Mouse (Mus musculus) liver, postnatal 0 days (tissue): ENCODE results near the gene Krt82. TPM values are rescaled to one million over a fixed set of nuclear protein-coding genes. Genes with fewer than 3 reads are reported as not detected.
A peak's percentile ranks its signal among the peaks of the same experiment; 100 is the strongest.

ENCODE experiments used
- ATAC-seq: fragments of 200-750 bp; cut with Nextera tagmentation; 2 replicates; pipeline ENCODE4 v1.8.0; 2017; ENCODE audit warnings: mild to moderate bottlenecking, moderate library complexity
- DNase-seq: peaks from one replicate; pipeline ENCODE4 v3.0.0-alpha.2; 2016
- H3K27ac ChIP-seq: fragments of 300-500 bp; sonication (generic); 2 replicates; pipeline ENCODE4 v1.5.1; 2014; ENCODE audit warnings: antibody characterized with exemption, moderate library complexity, mild to moderate bottlenecking, low read depth
- H3K27me3 ChIP-seq: fragments of 300-500 bp; sonication (generic); 2 replicates; pipeline ENCODE4 v1.6.1; 2014; ENCODE audit warnings: low read length, control low read depth, mixed read lengths; ENCODE audit not compliant: insufficient read depth
- H3K36me3 ChIP-seq: fragments of 300-500 bp; sonication (generic); replicated peaks from 2 replicates; pipeline ENCODE4 v1.6.1; 2014; ENCODE audit warnings: mild to moderate bottlenecking, control low read depth, low read length, moderate library complexity, mixed read lengths; ENCODE audit not compliant: insufficient read depth
- H3K4me1 ChIP-seq: fragments of 300-500 bp; sonication (generic); 2 replicates; pipeline ENCODE4 v1.6.1; 2014; ENCODE audit warnings: antibody characterized with exemption, mild to moderate bottlenecking, control low read depth; ENCODE audit not compliant: insufficient read depth
- H3K4me2 ChIP-seq: fragments of 300-500 bp; sonication (generic); 2 replicates; pipeline ENCODE4 v1.6.1; 2014; ENCODE audit warnings: low read depth, mild to moderate bottlenecking, low read length, moderate library complexity, mixed read lengths
- H3K4me3 ChIP-seq: fragments of 300-500 bp; sonication (generic); 2 replicates; pipeline ENCODE4 v1.5.1; 2014; ENCODE audit warnings: low read depth, low read length
- H3K9ac ChIP-seq: fragments of 300-500 bp; sonication (generic); replicated peaks from 2 replicates; pipeline ENCODE4 v1.6.1; 2014; ENCODE audit warnings: mild to moderate bottlenecking, moderate library complexity
- H3K9me3 ChIP-seq: fragments of 300-500 bp; sonication (generic); 2 replicates; pipeline ENCODE4 v1.6.1; 2016; ENCODE audit warnings: mild to moderate bottlenecking, control low read depth, low read length, mixed read lengths
- CTCF ChIP-seq: sonication (generic); IDR thresholded peaks from 2 replicates; pipeline ENCODE4 v1.5.1; 2016; ENCODE audit warnings: antibody characterized with exemption, low read depth
- EP300 ChIP-seq: IDR thresholded peaks from 2 replicates; pipeline ENCODE4 v1.6.1; 2016; ENCODE audit warnings: antibody characterized with exemption, low read depth, mild to moderate bottlenecking
- WGBS: fragments of 180-500 bp; shearing (Covaris S2); extraction: QIAGEN DNeasy Blood & Tissue Kit; methylation state at CpG from one replicate; pipeline ENCODE4 v1.1.7; 2014; ENCODE audit not compliant: insufficient replicate concordance; 5-methylcytosine and 5-hydroxymethylcytosine counted together
- microRNA-seq: library from miRNA; unstranded; fragments of <30 nt; microRNA quantifications from one replicate; pipeline ENCODE4, GENCODE M21; 2016
- polyA plus RNA-seq: library from polyadenylated mRNA; unstranded; fragments of >200 nt; fragmentation: Nextera tagmentation; extraction: Ambion mirVana; gene quantifications from 2 replicates; pipeline ENCODE4 v1.2.1, GENCODE M21; 2015

The Krt82 gene
- polyA plus RNA-seq, 1 experiment from 2014 or later, result not detected

GRCm38 (mm10) chr15:101497181-101497580 lies 53.3 kb downstream of the Krt82 start:
- ATAC-seq, result no peak
- H3K36me3 ChIP-seq, result no peaks in the 10 kb centered on the region
- no peak overlapping the region for H3K27ac ChIP-seq
- no peak overlapping the region for H3K9ac ChIP-seq
- TF ChIP-seq EP300, result no peak
- TF ChIP-seq CTCF, result peak; percentile 62
- DNase-seq, result peak; percentile 33
- WGBS, result 50% methylated on average over 2 of the region's 2 CpGs
- H3K4me3 ChIP-seq, result no peak overlapping the region
- H3K9me3 ChIP-seq, result no peaks in the 10 kb centered on the region
- H3K27me3 ChIP-seq, result no peaks in the 10 kb centered on the region
- no peaks in the 10 kb centered on the region for H3K4me1 ChIP-seq
- H3K4me2 ChIP-seq, result no peak overlapping the region

- ATAC-seq (no peak), DNase-seq (no peak)
- TF ChIP-seq CTCF, result no peak
- TF ChIP-seq EP300, result no peak
- Histone ChIP-seq H3K4me3 (no peak overlapping the region), H3K9me3 (no peaks in the 10 kb centered on the region), H3K9ac (no peak overlapping the region), H3K4me1 (no peaks in the 10 kb centered on the region), H3K27ac (no peak overlapping the region), H3K27me3 (no peaks in the 10 kb centered on the region), H3K4me2 (no peak overlapping the region), H3K36me3 (no peaks in the 10 kb centered on the region)
- 79% methylated on average over 8 of the region's 8 CpGs for WGBS
Measured at GRCm38 (mm10) chr15:101495266-101495665, 55.2 kb downstream of the Krt82 start.

DNA sequence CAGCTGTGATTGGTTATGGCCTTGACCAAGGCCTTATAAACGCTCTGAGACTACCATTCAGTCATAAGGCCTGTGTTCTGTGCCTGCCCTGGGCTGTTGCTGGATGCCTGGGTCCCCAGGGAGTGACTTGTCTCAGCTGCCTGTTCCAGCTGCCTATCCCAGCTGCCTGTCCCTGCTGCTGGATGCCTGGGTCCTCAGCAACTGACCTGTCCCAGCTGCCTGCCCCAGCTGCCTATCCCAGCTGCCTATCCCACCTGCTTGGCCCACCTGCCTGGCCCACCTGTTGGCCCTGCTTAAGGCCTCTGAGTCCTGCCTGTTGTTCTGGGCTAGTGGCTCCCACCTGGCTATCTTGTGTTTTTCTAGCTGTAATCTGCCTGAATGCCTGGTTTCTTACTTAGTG lies 56.3 kb downstream of the Krt82 start:
- no peaks in the 10 kb centered on the region for H3K27me3 ChIP-seq
- no peaks in the 10 kb centered on the region for H3K9me3 ChIP-seq
- H3K4me3 ChIP-seq, result no peak overlapping the region
- ATAC-seq (no peak), DNase-seq (no peak)
- H3K4me2 ChIP-seq, result no peak overlapping the region
- H3K4me1 ChIP-seq, result no peaks in the 10 kb centered on the region
- TF ChIP-seq CTCF (no peak), EP300 (no peak)
- H3K27ac ChIP-seq, result no peak overlapping the region
- H3K36me3 ChIP-seq, result no peaks in the 10 kb centered on the region
- WGBS, result 36% methylated on average over 1 of the region's 1 CpGs
- H3K9ac ChIP-seq, result no peak overlapping the region

- DNase-seq, result no peak
- WGBS, result 85% methylated on average over 6 of the region's 6 CpGs
- no peak for TF ChIP-seq EP300
- no peak for TF ChIP-seq CTCF
- Histone ChIP-seq H3K36me3 (no peaks in the 10 kb centered on the region), H3K4me1 (no peaks in the 10 kb centered on the region), H3K4me2 (no peak overlapping the region), H3K9ac (no peak overlapping the region), H3K27me3 (no peaks in the 10 kb centered on the region), H3K27ac (no peak overlapping the region), H3K4me3 (no peak overlapping the region), H3K9me3 (no peaks in the 10 kb centered on the region)
- no peak for ATAC-seq
Measured at GRCm38 (mm10) chr15:101493713-101494112, 56.8 kb downstream of the Krt82 start.

DNA sequence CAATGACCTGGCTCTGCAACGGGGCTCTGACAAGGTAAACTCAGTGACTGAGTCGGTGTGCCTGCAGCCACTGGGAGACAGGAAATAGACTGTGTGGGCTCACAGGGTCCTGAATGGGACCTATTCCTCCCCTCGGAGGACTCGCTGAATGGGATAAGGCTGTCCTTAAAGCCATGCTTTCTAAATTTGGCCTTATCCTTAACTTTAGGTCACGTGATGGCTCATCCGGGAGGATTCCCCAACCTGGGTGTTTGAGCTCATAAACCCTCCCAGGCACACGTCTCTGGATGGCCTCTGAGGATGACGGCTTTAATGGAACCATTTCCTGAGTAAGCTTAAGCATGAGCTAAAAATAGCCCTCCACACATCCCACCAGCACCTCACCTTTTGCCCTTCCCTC lies 57.7 kb downstream of the Krt82 start:
- 54% methylated on average over 8 of the region's 8 CpGs for WGBS
- no peak overlapping the region for H3K4me2 ChIP-seq
- no peak for ATAC-seq
- no peaks in the 10 kb centered on the region for H3K4me1 ChIP-seq
- H3K9ac ChIP-seq, result no peak overlapping the region
- TF ChIP-seq CTCF (no peak), EP300 (no peak)
- H3K4me3 ChIP-seq, result no peak overlapping the region
- H3K36me3 ChIP-seq, result no peaks in the 10 kb centered on the region
- H3K9me3 ChIP-seq, result no peaks in the 10 kb centered on the region
- no peaks in the 10 kb centered on the region for H3K27me3 ChIP-seq
- no peak overlapping the region for H3K27ac ChIP-seq
- no peak for DNase-seq

- Histone ChIP-seq H3K4me2 (no peak within 1 kb of the TSS), H3K27ac (no peak within 1 kb of the TSS), H3K36me3 (no peaks in the 10 kb centered on the region), H3K27me3 (no peaks in the 10 kb centered on the region), H3K9me3 (no peaks in the 10 kb centered on the region), H3K4me1 (no peaks in the 10 kb centered on the region), H3K9ac (no peak within 1 kb of the TSS), H3K4me3 (no peak within 1 kb of the TSS)
- ATAC-seq (no peak), DNase-seq (no peak)
- TF ChIP-seq EP300 (no peak), CTCF (no peak)
- 74% methylated on average over 6 of the region's 6 CpGs for WGBS
Measured at GRCm38 (mm10) chr15:101491431-101491830, 59.0 kb downstream of the Krt82 start, which contains the start of gene Krt83. TSS of gene Krt83 (minus strand) at chr15:101491512.

Small RNAs within 50 kb of the gene (microRNA-seq; reads per million reads assigned to microRNA genes)
- gene Gm44393, result not detected
- not detected for gene Gm44460

Other genes with a start within 250 kb of the Krt82 start
- 0.31 and 0.38 TPM in 2 replicates for gene Krt80, start 180.5 kb downstream of the Krt82 start, polyA plus RNA-seq
- gene Krt7, start 139.6 kb downstream of the Krt82 start, polyA plus RNA-seq, result 2.3 and 2.4 TPM in 2 replicates
- gene Krt87, start 111.9 kb downstream of the Krt82 start, polyA plus RNA-seq, result not detected in 2 replicates
- not detected in 2 replicates for gene Krt88, start 102.9 kb downstream of the Krt82 start, polyA plus RNA-seq
- not detected in 2 replicates for gene Krt81, start 86.9 kb downstream of the Krt82 start, polyA plus RNA-seq
- not detected in 2 replicates for gene Krt86, start 77.2 kb downstream of the Krt82 start, polyA plus RNA-seq
- 0.33 and 0.58 TPM in 2 replicates for gene Krt83, start 59.2 kb downstream of the Krt82 start, polyA plus RNA-seq
- gene Gm49425, start 33.4 kb downstream of the Krt82 start, polyA plus RNA-seq, result not detected in 2 replicates
- gene Krt84, start 17.8 kb downstream of the Krt82 start, polyA plus RNA-seq, result not detected in 2 replicates
- not detected in 2 replicates for gene Krt90, start 12.3 kb upstream of the Krt82 start, polyA plus RNA-seq
- not detected in 2 replicates for gene Krt75, start 23.2 kb upstream of the Krt82 start, polyA plus RNA-seq
- not detected in 2 replicates for gene Gm5414, start 77.5 kb upstream of the Krt82 start, polyA plus RNA-seq
- not detected in 2 replicates for gene Gm5478, start 96.7 kb upstream of the Krt82 start, polyA plus RNA-seq
- not detected in 2 replicates for gene Krt6b, start 129.6 kb upstream of the Krt82 start, polyA plus RNA-seq
- not detected in 2 replicates for gene Krt6a, start 143.6 kb upstream of the Krt82 start, polyA plus RNA-seq
- not detected in 2 replicates for gene Krt5, start 162.2 kb upstream of the Krt82 start, polyA plus RNA-seq
- not detected in 2 replicates for gene Krt71, start 192.4 kb upstream of the Krt82 start, polyA plus RNA-seq
- not detected in 2 replicates for gene Krt72, start 235.8 kb upstream of the Krt82 start, polyA plus RNA-seq